7 mouse cellular contexts compared by ENCODE assay signal in genomic region chr4:42876586-42877291, GRCm38 (mm10). TPM values are rescaled to one million over a fixed set of nuclear protein-coding genes. Genes with fewer than 3 reads are reported as not detected.
A peak's percentile ranks its signal among the peaks of the same experiment; 100 is the strongest.
DNase-seq lines count a peak whose midpoint lies in the region; TF ChIP-seq lines count a peak whose summit lies in the region.

No protein-coding gene starts in this region.

- 38% methylated on average over 5 of the region's 5 CpGs for WGBS in forebrain, embryonic 10.5 days
- WGBS in hindbrain, embryonic 10.5 days, result 39% methylated on average over 5 of the region's 5 CpGs
- 28% methylated on average over 5 of the region's 5 CpGs for WGBS in lung, adult 2 months

- H3K27me3 ChIP-seq in forebrain, embryonic 10.5 days (ENCODE audit: poor library complexity, severe bottlenecking), result 0 out of 2 replicates have a peak, but pooled peaks cover 3% of the 10 kb centered on the region
- peaks cover 11% of the 10 kb centered on the region; the same call in 1 of the 2 replicates for H3K27me3 ChIP-seq in hindbrain, embryonic 10.5 days (ENCODE audit: insufficient read depth, poor library complexity, severe bottlenecking)

- no peaks in the 10 kb centered on the region for H3K36me3 ChIP-seq in forebrain, embryonic 10.5 days (replicated peaks)
- H3K36me3 ChIP-seq in hindbrain, embryonic 10.5 days, result no peaks in the 10 kb centered on the region

- H3K9me3 ChIP-seq in forebrain, embryonic 10.5 days, result no peaks in the 10 kb centered on the region
- no peaks in the 10 kb centered on the region for H3K9me3 ChIP-seq in hindbrain, embryonic 10.5 days

- no peak overlapping the region for H3K4me3 ChIP-seq in forebrain, embryonic 10.5 days
- no peak overlapping the region for H3K4me3 ChIP-seq in hindbrain, embryonic 10.5 days
- no peak overlapping the region for H3K4me3 ChIP-seq in lung, adult 2 months (replicated peaks; ENCODE audit: extremely low read depth, low read depth, low read length)

- no peaks in the 10 kb centered on the region for H3K4me1 ChIP-seq in forebrain, embryonic 10.5 days
- no peaks in the 10 kb centered on the region for H3K4me1 ChIP-seq in hindbrain, embryonic 10.5 days (replicated peaks)
- no peaks in the 10 kb centered on the region for H3K4me1 ChIP-seq in lung, adult 2 months (ENCODE audit: control insufficient read depth, insufficient read depth, low read length)

- no peak overlapping the region for H3K27ac ChIP-seq in forebrain, embryonic 10.5 days
- H3K27ac ChIP-seq in hindbrain, embryonic 10.5 days, result no peak overlapping the region

- peak; percentile 52 for DNase-seq in Muller cell, postnatal 12 days (ENCODE audit: inconsistent ontology term)
- DNase-seq in c-Kit-positive CD71-negative TER-119-negative erythroid progenitor cells, embryonic 14.5 days (ENCODE audit: low read depth), result peak; percentile 14
- DNase-seq in forebrain, embryonic 10.5 days (ENCODE audit: extremely low spot score, low spot score), result peak; percentile 59
- DNase-seq in hindbrain, embryonic 10.5 days (ENCODE audit: low spot score), result peak; percentile 65
- peak; percentile 56 for DNase-seq in layer of hippocampus, adult 11-12 months (ENCODE audit: low spot score)
- peak; percentile 17 for DNase-seq in lung, adult 2 months
- peak; percentile 10 for DNase-seq in ovary, postnatal 36 days (ENCODE audit: low spot score)

- TF ChIP-seq POLR2A in lung, adult 2 months (IDR thresholded peaks at IDR 0.05; ENCODE audit: borderline replicate concordance, extremely low read depth, low read depth, low read length), result no peak

- peak; percentile 56 for TF ChIP-seq CTCF in lung, adult 2 months (IDR thresholded peaks at IDR 0.05; ENCODE audit: insufficient read depth, low read length)

RNA-seq across cellular contexts. Expression of gene Fam205c, which starts 2.7 kb away (rescaled TPM):
- polyA plus RNA-seq in forebrain, embryonic 10.5 days (2016; fragmentation: Nextera tagmentation; extraction: Ambion mirVana), result 0.18 and 0.53 TPM in 2 replicates
- polyA plus RNA-seq in hindbrain, embryonic 10.5 days (2016; fragmentation: Nextera tagmentation; extraction: Ambion mirVana), result 1.1 TPM in 1 of 2 replicates, not detected in the other
- not detected in 2 replicates for polyA plus RNA-seq in lung, adult 2 months (2012; rRNA removed)

RNA-seq across cellular contexts. Expression of gene Gm12394, which starts 20.2 kb away (rescaled TPM):
- polyA plus RNA-seq in forebrain, embryonic 10.5 days (2016; fragmentation: Nextera tagmentation; extraction: Ambion mirVana), result 0.27 and 0.37 TPM in 2 replicates
- 0.67 TPM in 1 of 2 replicates, not detected in the other for polyA plus RNA-seq in hindbrain, embryonic 10.5 days (2016; fragmentation: Nextera tagmentation; extraction: Ambion mirVana)
- polyA plus RNA-seq in lung, adult 2 months (2012; rRNA removed), result not detected in 2 replicates

RNA-seq across cellular contexts. Expression of gene Fam205a1, which starts 23.1 kb away (rescaled TPM):
- polyA plus RNA-seq in forebrain, embryonic 10.5 days (2016; fragmentation: Nextera tagmentation; extraction: Ambion mirVana), result 0.07 TPM in 1 of 2 replicates, not detected in the other
- polyA plus RNA-seq in hindbrain, embryonic 10.5 days (2016; fragmentation: Nextera tagmentation; extraction: Ambion mirVana), result not detected in 2 replicates
- not detected in 2 replicates for polyA plus RNA-seq in lung, adult 2 months (2012; rRNA removed)

RNA-seq across cellular contexts. Expression of gene Phf24, which starts 39.7 kb away (rescaled TPM):
- 0.33 and 0.51 TPM in 2 replicates for polyA plus RNA-seq in forebrain, embryonic 10.5 days (2016; fragmentation: Nextera tagmentation; extraction: Ambion mirVana)
- 1.6 and 2.5 TPM in 2 replicates for polyA plus RNA-seq in hindbrain, embryonic 10.5 days (2016; fragmentation: Nextera tagmentation; extraction: Ambion mirVana)
- 7.6 and 10.3 TPM in 2 replicates for polyA plus RNA-seq in lung, adult 2 months (2012; rRNA removed)

Comparison
In these comparisons a context has a peak if more than half of its experiments do, and no peak if none do; other contexts are left out.
1. DNase-seq: peak in every context shown above with its lines; median percentile 65 in hindbrain, embryonic 10.5 days; 59 in forebrain, embryonic 10.5 days; 56 in layer of hippocampus, adult 11-12 months; 52 in Muller cell, postnatal 12 days; 17 in lung, adult 2 months; 14 in c-Kit-positive CD71-negative TER-119-negative erythroid progenitor cells, embryonic 14.5 days; 10 in ovary, postnatal 36 days.